Mouse (Mus musculus) stomach, postnatal 0 days (tissue): ENCODE results near the gene Luc7l. TPM values are rescaled to one million over a fixed set of nuclear protein-coding genes. Genes with fewer than 3 reads are reported as not detected.
"Not testable (repeated sequence)": the region's sequence is repeated elsewhere in the genome, so short reads cannot be mapped to it uniquely, and the experiment has no call there.

Experiments used
- ATAC-seq: fragments of 200-750 bp; cut with Nextera tagmentation; 2 replicates; pipeline ENCODE4 v1.8.0; 2017; ENCODE audit not compliant: low FRiP score, low TSS enrichment
- DNase-seq: peaks from one replicate; pipeline ENCODE4 v3.0.0-alpha.2; 2016; ENCODE audit warnings: low spot score
- H3K27ac ChIP-seq: fragments of 300-500 bp; sonication (generic); replicated peaks from 2 replicates; pipeline ENCODE4 v1.5.1; 2014; ENCODE audit warnings: mild to moderate bottlenecking, control low read depth
- H3K27me3 ChIP-seq: fragments of 300-500 bp; sonication (generic); 2 replicates; pipeline ENCODE4 v1.6.1; 2014; ENCODE audit warnings: low read length; ENCODE audit not compliant: control insufficient read depth, insufficient read depth
- H3K36me3 ChIP-seq: fragments of 300-500 bp; sonication (generic); 2 replicates; pipeline ENCODE4 v1.6.1; 2014; ENCODE audit warnings: low read length, mixed read lengths; ENCODE audit not compliant: control insufficient read depth, insufficient read depth
- H3K4me1 ChIP-seq: fragments of 300-500 bp; sonication (generic); replicated peaks from 2 replicates; pipeline ENCODE4 v1.6.1; 2014; ENCODE audit warnings: antibody characterized with exemption; ENCODE audit not compliant: control insufficient read depth, insufficient read depth
- H3K4me2 ChIP-seq: fragments of 300-500 bp; sonication (generic); replicated peaks from 2 replicates; pipeline ENCODE4 v1.6.1; 2014; ENCODE audit warnings: low read depth, mild to moderate bottlenecking, control low read depth, moderate library complexity
- H3K4me3 ChIP-seq: fragments of 300-500 bp; sonication (generic); 2 replicates; pipeline ENCODE4 v1.5.1; 2014; ENCODE audit warnings: low read depth, low read length, control low read depth
- H3K9ac ChIP-seq: fragments of 300-500 bp; sonication (generic); 2 replicates; pipeline ENCODE4 v1.6.1; 2014; ENCODE audit warnings: mild to moderate bottlenecking, low read length, control low read depth, mixed read lengths
- H3K9me3 ChIP-seq: fragments of 300-500 bp; sonication (generic); 2 replicates; pipeline ENCODE4 v1.6.1; 2016; ENCODE audit warnings: low read length; ENCODE audit not compliant: control insufficient read depth
- CTCF ChIP-seq: IDR thresholded peaks from 2 replicates; pipeline ENCODE4 v1.5.1; 2016; ENCODE audit warnings: antibody characterized with exemption, low read depth, mild to moderate bottlenecking, moderate library complexity
- EP300 ChIP-seq: optimal IDR thresholded peaks from 2 replicates; pipeline ENCODE3; 2016; ENCODE audit warnings: antibody characterized with exemption
- WGBS: fragments of 180-500 bp; shearing (Covaris S2); extraction: QIAGEN DNeasy Blood & Tissue Kit; methylation state at CpG from one replicate; pipeline ENCODE4 v1.1.7; 2014; 5-methylcytosine and 5-hydroxymethylcytosine counted together
- polyA plus RNA-seq: library from polyadenylated mRNA; unstranded; fragments of >200 nt; fragmentation: Nextera tagmentation; extraction: Ambion mirVana; gene quantifications from 2 replicates; pipeline ENCODE4 v1.2.1, GENCODE M21; 2015

Gene Luc7l
- polyA plus RNA-seq, 1 experiment from 2014 or later: 42.9 TPM

DNA sequence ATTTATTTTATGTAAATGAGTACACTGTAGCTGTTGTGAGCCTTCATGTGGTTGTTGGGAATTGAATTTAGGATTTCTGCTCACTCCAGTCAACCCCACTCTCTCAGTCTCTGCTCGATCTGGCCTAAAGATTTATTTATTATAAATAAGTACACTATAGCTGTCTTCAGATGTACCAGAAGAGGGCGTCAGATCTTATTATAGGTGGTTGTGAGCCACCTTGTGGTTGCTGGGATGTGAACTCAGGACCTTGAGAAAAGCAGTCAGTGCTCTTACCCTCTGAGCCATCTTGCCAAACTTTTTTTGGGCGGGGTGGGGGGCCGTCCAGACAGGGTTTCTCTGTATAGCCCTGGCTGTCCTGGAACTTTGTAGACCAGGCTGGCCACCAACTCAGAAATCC lies 9.1 kb downstream of the Luc7l start:
- no peak overlapping the region for H3K27ac ChIP-seq
- TF ChIP-seq EP300 (no peak), CTCF (peak; percentile 54)
- WGBS: 75% methylated on average over 4 of the region's 4 CpGs

DNA sequence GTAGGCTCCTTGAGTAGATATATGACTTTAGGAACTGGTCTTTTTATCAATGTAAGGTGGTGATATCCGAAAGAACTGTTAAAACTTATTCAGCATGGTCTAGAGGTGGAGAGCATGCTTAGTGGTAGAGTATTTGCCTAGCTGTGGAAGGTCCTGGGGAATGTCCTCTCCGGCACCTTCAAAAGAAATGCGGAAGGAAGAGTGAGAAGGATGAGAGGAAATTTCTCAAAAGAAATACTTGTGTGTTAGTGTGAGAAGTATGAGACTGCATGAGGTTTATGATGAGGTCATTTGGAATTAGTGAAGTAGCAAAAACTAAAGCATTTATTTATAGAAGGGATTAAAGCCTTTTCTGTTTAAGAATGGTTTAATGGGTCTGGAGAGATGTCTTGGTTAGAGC lies 9.7 kb downstream of the Luc7l start:
- no peaks in the 10 kb centered on the region for H3K4me1 ChIP-seq
- no peak overlapping the region for H3K9ac ChIP-seq
- H3K4me3 ChIP-seq: no peak overlapping the region
- TF ChIP-seq CTCF (no peak), EP300 (no peak)
- 90% methylated on average over 3 of the region's 3 CpGs for WGBS
- ATAC-seq (no peak), DNase-seq (no peak)
- H3K9me3 ChIP-seq: no peaks in the 10 kb centered on the region
- no peak overlapping the region for H3K4me2 ChIP-seq
- no peak overlapping the region for H3K27ac ChIP-seq
- peaks cover 22% of the 10 kb centered on the region for H3K36me3 ChIP-seq
- no peaks in the 10 kb centered on the region for H3K27me3 ChIP-seq

More for the DNA sequence above, 9.1 kb downstream of the Luc7l start:
- peaks cover 21% of the 10 kb centered on the region for H3K36me3 ChIP-seq
- no peaks in the 10 kb centered on the region for H3K27me3 ChIP-seq
- H3K4me1 ChIP-seq: no peaks in the 10 kb centered on the region
- no peak overlapping the region for H3K4me2 ChIP-seq
- DNase-seq: no peak
- no peaks in the 10 kb centered on the region for H3K9me3 ChIP-seq
- H3K9ac ChIP-seq: no peak overlapping the region
- no peak overlapping the region for H3K4me3 ChIP-seq
- ATAC-seq: no peak

DNA sequence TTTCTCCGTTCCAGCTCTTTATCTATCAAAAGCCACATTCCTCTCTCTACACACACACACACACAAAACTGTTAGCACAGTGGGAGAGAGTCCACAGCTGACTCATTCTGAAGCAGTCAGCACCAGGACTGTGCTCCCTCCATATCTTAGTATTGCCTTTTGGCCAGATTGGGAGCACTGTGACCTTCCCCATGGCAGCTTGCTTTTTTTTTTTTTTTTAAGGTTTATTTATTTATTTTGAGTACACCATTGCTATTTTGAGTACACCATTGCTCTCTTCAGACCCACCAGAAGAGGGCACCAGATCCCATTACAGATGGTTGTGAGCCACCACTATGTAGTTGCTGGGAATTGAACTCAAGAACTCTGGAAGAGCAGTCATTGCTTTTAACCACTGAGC lies 16.2 kb downstream of the Luc7l start:
- H3K4me3 ChIP-seq: no peak overlapping the region
- no peak overlapping the region for H3K4me2 ChIP-seq
- no peak overlapping the region for H3K27ac ChIP-seq
- DNase-seq (no peak), ATAC-seq (peak; percentile 80)
- TF ChIP-seq CTCF (peak; percentile 62), EP300 (no peak)
- H3K36me3 ChIP-seq: peaks cover 15% of the 10 kb centered on the region
- WGBS: 73% methylated on average over 1 of the region's 1 CpGs
- no peaks in the 10 kb centered on the region for H3K9me3 ChIP-seq
- H3K9ac ChIP-seq: no peak overlapping the region
- H3K4me1 ChIP-seq: no peaks in the 10 kb centered on the region
- no peaks in the 10 kb centered on the region for H3K27me3 ChIP-seq

DNA sequence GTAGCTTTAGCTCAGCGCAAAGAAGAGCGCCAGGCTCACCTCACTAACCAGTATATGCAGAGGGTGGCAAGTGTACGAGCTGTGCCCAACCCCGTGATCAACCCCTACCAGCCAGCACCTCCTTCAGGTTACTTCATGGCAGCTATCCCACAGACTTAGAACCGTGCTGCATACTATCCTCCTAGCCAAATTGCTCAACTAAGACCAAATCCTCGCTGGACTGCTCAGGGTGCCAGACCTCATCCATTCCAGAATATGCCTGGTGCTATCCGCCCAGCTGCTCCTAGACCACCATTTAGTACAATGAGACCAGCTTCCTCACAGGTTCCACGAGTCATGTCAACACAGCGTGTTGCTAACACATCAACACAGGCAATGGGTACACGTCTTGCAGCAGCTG lies 16.9 kb downstream of the Luc7l start:
- H3K4me3 ChIP-seq, H3K9me3 ChIP-seq, DNase-seq, H3K27me3 ChIP-seq, ATAC-seq, H3K4me1 ChIP-seq, H3K4me2 ChIP-seq, H3K27ac ChIP-seq, H3K9ac ChIP-seq: not testable (repeated sequence)
- peaks cover 13% of the 10 kb centered on the region for H3K36me3 ChIP-seq
- 94% methylated on average over 10 of the region's 10 CpGs for WGBS

DNA sequence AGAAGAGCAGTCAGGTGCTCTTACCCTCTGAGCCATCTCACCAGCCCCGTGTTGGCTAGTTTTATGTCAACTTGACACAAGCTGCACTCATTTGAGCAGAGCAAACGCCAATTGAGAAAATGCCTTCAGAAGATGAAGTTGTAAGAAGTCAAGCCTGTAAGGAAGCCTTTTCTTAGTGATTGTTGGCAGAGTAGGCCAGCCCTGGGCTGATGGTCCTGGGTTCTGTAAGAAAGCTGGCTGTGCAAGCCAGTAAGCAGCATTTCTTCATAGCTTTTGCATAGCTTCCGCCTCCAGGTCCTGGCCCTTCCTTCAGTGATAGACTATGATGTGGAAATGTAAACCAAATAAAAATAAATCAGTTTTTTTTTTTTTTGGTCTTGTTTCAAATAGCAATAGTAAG lies 19.9 kb downstream of the Luc7l start:
- H3K4me1 ChIP-seq: no peaks in the 10 kb centered on the region
- H3K27me3 ChIP-seq: no peaks in the 10 kb centered on the region
- DNase-seq: no peak
- no peak for TF ChIP-seq CTCF
- no peak for TF ChIP-seq EP300
- H3K4me2 ChIP-seq: no peak overlapping the region
- no peak for ATAC-seq
- no peak overlapping the region for H3K27ac ChIP-seq
- WGBS: 86% methylated on average over 3 of the region's 3 CpGs
- H3K4me3 ChIP-seq: no peak overlapping the region
- no peaks in the 10 kb centered on the region for H3K9me3 ChIP-seq
- no peak overlapping the region for H3K9ac ChIP-seq
- H3K36me3 ChIP-seq: peaks cover 14% of the 10 kb centered on the region

DNA sequence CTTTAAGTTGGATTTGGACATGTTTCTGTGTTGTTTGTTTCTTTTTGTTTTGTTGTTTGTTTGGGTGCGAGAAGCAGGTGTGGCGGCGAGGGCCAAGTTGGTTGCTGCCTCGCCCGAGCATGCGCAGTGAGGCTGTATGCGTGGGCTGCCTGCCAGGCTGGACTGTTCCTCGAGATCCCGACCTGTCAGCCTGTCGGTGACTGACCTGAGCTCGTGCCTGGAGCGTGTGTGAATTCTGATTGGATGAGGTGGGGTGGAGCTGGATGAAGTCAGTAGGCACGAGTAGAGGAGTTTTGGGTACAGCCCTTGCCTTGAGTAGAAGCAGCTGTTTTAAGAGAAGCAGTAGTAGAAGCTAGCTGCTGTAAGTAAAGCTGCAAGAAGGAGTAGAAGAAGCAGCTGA lies 23.2 kb downstream of the Luc7l start:
- ATAC-seq (no peak), DNase-seq (no peak)
- Histone ChIP-seq H3K4me1 (no peaks in the 10 kb centered on the region), H3K27me3 (no peaks in the 10 kb centered on the region), H3K9me3 (no peaks in the 10 kb centered on the region), H3K36me3 (peaks cover 29% of the 10 kb centered on the region), H3K4me3 (no peak overlapping the region), H3K27ac (no peak overlapping the region), H3K4me2 (no peak overlapping the region), H3K9ac (no peak overlapping the region)
- TF ChIP-seq CTCF (no peak), EP300 (no peak)
- WGBS: 85% methylated on average over 13 of the region's 13 CpGs

DNA sequence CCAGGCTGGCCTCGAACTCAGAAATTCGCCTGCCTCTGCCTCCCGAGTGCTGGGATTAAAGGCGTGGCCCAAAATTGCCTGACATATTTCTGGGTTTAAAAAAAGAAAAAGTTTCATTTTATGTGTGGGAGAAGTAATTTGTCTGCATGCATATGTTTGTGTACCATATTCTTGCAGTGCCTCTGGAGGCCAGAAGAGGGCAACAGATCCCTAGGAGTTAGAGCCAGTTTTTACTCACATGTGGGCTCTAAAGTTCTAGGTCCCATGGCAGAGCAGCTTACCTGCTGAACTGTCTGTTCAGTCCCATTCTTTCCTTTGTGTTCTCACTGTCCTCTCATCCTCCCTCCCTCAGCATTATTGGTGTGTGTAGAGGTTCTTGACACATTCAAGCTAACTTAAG lies 24.0 kb downstream of the Luc7l start:
- Histone ChIP-seq H3K4me1 (no peaks in the 10 kb centered on the region), H3K4me3 (no peak overlapping the region), H3K9ac (no peak overlapping the region), H3K27me3 (no peaks in the 10 kb centered on the region), H3K27ac (no peak overlapping the region), H3K9me3 (no peaks in the 10 kb centered on the region), H3K4me2 (no peak overlapping the region), H3K36me3 (peaks cover 33% of the 10 kb centered on the region)
- ATAC-seq (no peak), DNase-seq (peak; percentile 30)
- TF ChIP-seq EP300 (no peak), CTCF (peak; percentile 78)
- 91% methylated on average over 4 of the region's 4 CpGs for WGBS
